Mouse (Mus musculus) liver, embryonic 14.5 days (tissue): Measurements from ENCODE around the gene Cacna1s. TPM values are rescaled to one million over a fixed set of nuclear protein-coding genes. Genes with fewer than 3 reads are reported as not detected.

Source experiments
- ATAC-seq: fragments of 200-750 bp; cut with Nextera tagmentation; 2 replicates; pipeline ENCODE4 v1.8.0; 2017; ENCODE audit warnings: moderate number of reproducible peaks, mild to moderate bottlenecking, moderate library complexity; ENCODE audit not compliant: insufficient read depth
- DNase-seq, 3 experiments: peaks; one replicate each; pipeline ENCODE4 v3.0.0-alpha.2; 2012 to 2013; ENCODE audit warnings: low read depth in 3 of 3, low spot score in 3 of 3
- H3K27ac ChIP-seq: fragments of 300-500 bp; sonication (generic); 2 replicates; pipeline ENCODE4 v1.5.1; 2014; ENCODE audit warnings: moderate library complexity, mild to moderate bottlenecking, control low read depth, inconsistent platforms
- H3K27me3 ChIP-seq: fragments of 300-500 bp; sonication (generic); 2 replicates; pipeline ENCODE4 v1.6.1; 2014; ENCODE audit warnings: mild to moderate bottlenecking, low read length, moderate library complexity; ENCODE audit not compliant: control insufficient read depth, insufficient read depth
- H3K36me3 ChIP-seq: fragments of 300-500 bp; sonication (generic); replicated peaks from 2 replicates; pipeline ENCODE4 v1.6.1; 2014; ENCODE audit warnings: low read depth; ENCODE audit not compliant: control insufficient read depth, insufficient read depth
- H3K4me1 ChIP-seq, 2 experiments: fragments of 200-500 bp in 1 of 2; fragments of 300-500 bp in 1 of 2; sonication (generic) in 1 of 2; replicated peaks; 2 replicates each; pipeline ENCODE4 v1.6.1; 2012 to 2014; ENCODE audit warnings: antibody characterized with exemption in 1 of 2, inconsistent platforms in 1 of 2, low read length in 1 of 2; ENCODE audit not compliant: control insufficient read depth in 2 of 2, insufficient read depth in 2 of 2
- H3K4me2 ChIP-seq: fragments of 300-500 bp; sonication (generic); 2 replicates; pipeline ENCODE4 v1.6.1; 2014; ENCODE audit warnings: low read depth, mild to moderate bottlenecking, control low read depth, moderate library complexity
- H3K4me3 ChIP-seq, 2 experiments: fragments of 200-500 bp in 1 of 2; fragments of 300-500 bp in 1 of 2; sonication (generic) in 1 of 2; 2 replicates each; pipeline ENCODE4 v1.5.1; 2012 to 2014; ENCODE audit warnings: low read depth in 2 of 2, low read length in 2 of 2, mild to moderate bottlenecking in 2 of 2, control low read depth in 1 of 2, inconsistent platforms in 1 of 2, moderate library complexity in 1 of 2; ENCODE audit not compliant: insufficient read depth in 1 of 2
- H3K9ac ChIP-seq: fragments of 300-500 bp; sonication (generic); replicated peaks from 2 replicates; pipeline ENCODE4 v1.6.1; 2014; ENCODE audit warnings: mild to moderate bottlenecking, control low read depth, moderate library complexity
- H3K9me3 ChIP-seq: fragments of 300-500 bp; sonication (generic); 2 replicates; pipeline ENCODE4 v1.6.1; 2016; ENCODE audit warnings: low read length, mixed read lengths; ENCODE audit not compliant: control insufficient read depth
- CTCF ChIP-seq: IDR thresholded peaks from 2 replicates; pipeline ENCODE4 v1.5.1; 2016; ENCODE audit warnings: antibody characterized with exemption, low read depth, control low read depth
- EP300 ChIP-seq: IDR thresholded peaks from 2 replicates; pipeline ENCODE4 v1.6.1; 2016; ENCODE audit warnings: antibody characterized with exemption, low read depth
- WGBS: fragments of 180-500 bp; shearing (Covaris S2); extraction: QIAGEN DNeasy Blood & Tissue Kit; methylation state at CpG from one replicate; pipeline ENCODE4 v1.1.7; 2014; ENCODE audit not compliant: insufficient replicate concordance; 5-methylcytosine and 5-hydroxymethylcytosine counted together
- polyA plus RNA-seq, 2 experiments: library from polyadenylated mRNA; depleted of rRNA in 1 of 2; stranded (reverse) in 1 of 2; unstranded in 1 of 2; fragments of >200 nt; fragmentation: Nextera tagmentation in 1 of 2; extraction: Ambion mirVana in 1 of 2; gene quantifications; 2 replicates each; pipeline versions ENCODE4 v1.2.1 to v1.2.3; 2012 to 2014

Gene Cacna1s
- polyA plus RNA-seq, 2 experiments = not detected

- Histone ChIP-seq H3K4me2 (no peak overlapping the region), H3K27me3 (no peaks in the 10 kb centered on the region; the same call in 1 of the 2 replicates), H3K4me3 (no peak overlapping the region), H3K27ac (no peak overlapping the region), H3K4me1 (no peaks in the 10 kb centered on the region), H3K36me3 (no peaks in the 10 kb centered on the region), H3K9ac (no peak overlapping the region), H3K9me3 (no peaks in the 10 kb centered on the region)
- ATAC-seq (no peak), DNase-seq (no peak)
- TF ChIP-seq CTCF = peak; percentile 86
- no peak for TF ChIP-seq EP300
- 4% methylated on average over 3 of the region's 3 CpGs for WGBS
Measured at GRCm38 (mm10) chr1:136076086-136076485, 23.5 kb downstream of the Cacna1s start.

- ATAC-seq (no peak), DNase-seq (no peak)
- H3K27me3 ChIP-seq = no peaks in the 10 kb centered on the region; the same call in 1 of the 2 replicates
- no peak overlapping the region for H3K27ac ChIP-seq
- TF ChIP-seq EP300 (no peak), CTCF (no peak)
- no peaks in the 10 kb centered on the region for H3K4me1 ChIP-seq
- no peaks in the 10 kb centered on the region for H3K9me3 ChIP-seq
- H3K4me2 ChIP-seq = no peak overlapping the region
- H3K4me3 ChIP-seq = no peak overlapping the region
- 42% methylated on average over 4 of the region's 4 CpGs for WGBS
- no peaks in the 10 kb centered on the region for H3K36me3 ChIP-seq
- no peak overlapping the region for H3K9ac ChIP-seq
Measured at GRCm38 (mm10) chr1:136077656-136078055, 25.1 kb downstream of the Cacna1s start.

GRCm38 (mm10) chr1:136081161-136081560 is 28.6 kb downstream of the Cacna1s start:
- peaks cover 0 to 5% of the 10 kb centered on the region in 2 experiments; a peak in 2 of 4 replicates for H3K4me1 ChIP-seq
- no peaks in the 10 kb centered on the region for H3K36me3 ChIP-seq
- H3K4me2 ChIP-seq = no peak overlapping the region
- no peak for ATAC-seq
- no peak for TF ChIP-seq CTCF
- no peak for TF ChIP-seq EP300
- no peaks in the 10 kb centered on the region for H3K9me3 ChIP-seq
- H3K4me3 ChIP-seq = no peak overlapping the region
- 62% methylated on average over 1 of the region's 1 CpGs for WGBS
- H3K27me3 ChIP-seq = no peaks in the 10 kb centered on the region; the same call in 1 of the 2 replicates
- no peak overlapping the region for H3K9ac ChIP-seq
- H3K27ac ChIP-seq = no peak overlapping the region
- no peak for DNase-seq

- Histone ChIP-seq H3K27me3 (no peaks in the 10 kb centered on the region), H3K9ac (no peak overlapping the region), H3K4me3 (no peak overlapping the region), H3K27ac (no peak overlapping the region), H3K9me3 (no peaks in the 10 kb centered on the region), H3K4me2 (no peak overlapping the region), H3K4me1 (peaks cover 0 to 5% of the 10 kb centered on the region in 2 experiments; a peak in 2 of 4 replicates), H3K36me3 (no peaks in the 10 kb centered on the region)
- DNase-seq (no peak), ATAC-seq (peak; percentile 57; the same call in 1 of the 2 replicates)
- whole genome bisulfite sequencing = 27% methylated on average over 3 of the region's 3 CpGs
- TF ChIP-seq EP300 (no peak), CTCF (no peak)
Measured at GRCm38 (mm10) chr1:136085988-136086685, 33.6 kb downstream of the Cacna1s start.

- H3K4me2 ChIP-seq = no peak overlapping the region
- DNase-seq (no peak), ATAC-seq (no peak)
- H3K4me1 ChIP-seq = peaks cover 0 to 5% of the 10 kb centered on the region in 2 experiments; a peak in 2 of 4 replicates
- no peak overlapping the region for H3K9ac ChIP-seq
- no peak overlapping the region for H3K4me3 ChIP-seq
- H3K27ac ChIP-seq = no peak overlapping the region
- no peaks in the 10 kb centered on the region for H3K9me3 ChIP-seq
- no peaks in the 10 kb centered on the region; the same call in 1 of the 2 replicates for H3K27me3 ChIP-seq
- H3K36me3 ChIP-seq = no peaks in the 10 kb centered on the region
- WGBS = 58% methylated on average over 9 of the region's 9 CpGs
- no peak for TF ChIP-seq CTCF
- TF ChIP-seq EP300 = no peak
Measured at GRCm38 (mm10) chr1:136089368-136090165, 37.0 kb downstream of the Cacna1s start.
